Mouse (Mus musculus): ENCODE measurements at regions not wholly inside any gene's neighbourhood (a gene's known extent, or its start where the extent isn't known, plus 50 kb on each side); places are given as distances from the start of the nearest gene placed in this dataset.

- Histone ChIP-seq H3K27ac (no peak overlapping the region; the same call in 1 of the 2 replicates), H3K4me2 (replicated peaks) (peak overlapping the region; percentile 55), H3K36me3 (no peaks in the 10 kb centered on the region), H3K9ac (replicated peaks) (peak overlapping the region; percentile 48; the same call in 1 of the 2 replicates), H3K27me3 (peaks cover 18% of the 10 kb centered on the region), H3K4me3 (replicated peaks) (peak overlapping the region; percentile 27), H3K9me3 (no peaks in the 10 kb centered on the region), H3K4me1 (replicated peaks) (peaks cover 13% of the 10 kb centered on the region)
- WGBS: 23% methylated on average over 7 of the region's 7 CpGs
- ATAC-seq: no peak
These were observed 204.8 kb upstream of the Isl1 start for GRCm38 (mm10) chr13:116514256-116514639.

- ATAC-seq: no peak
- Histone ChIP-seq H3K27ac (no peak overlapping the region), H3K4me3 (replicated peaks) (no peak overlapping the region), H3K27me3 (peaks cover 9% of the 10 kb centered on the region; the same call in 1 of the 2 replicates), H3K36me3 (no peaks in the 10 kb centered on the region), H3K4me2 (replicated peaks) (no peak overlapping the region), H3K9ac (replicated peaks) (no peak overlapping the region), H3K4me1 (replicated peaks) (peaks cover 13% of the 10 kb centered on the region), H3K9me3 (no peaks in the 10 kb centered on the region)
- WGBS: 76% methylated on average over 4 of the region's 4 CpGs
These were observed 202.9 kb upstream of the Isl1 start for GRCm38 (mm10) chr13:116512398-116512797.

GRCm38 (mm10) chr13:116508213-116508811 lies 198.8 kb upstream of the Isl1 start:
- ATAC-seq: no peak
- Histone ChIP-seq H3K4me3 (replicated peaks) (no peak overlapping the region), H3K36me3 (no peaks in the 10 kb centered on the region), H3K4me2 (replicated peaks) (no peak overlapping the region), H3K9ac (replicated peaks) (no peak overlapping the region), H3K27ac (no peak overlapping the region), H3K9me3 (no peaks in the 10 kb centered on the region), H3K27me3 (peaks cover 12% of the 10 kb centered on the region; the same call in 1 of the 2 replicates), H3K4me1 (replicated peaks) (no peaks in the 10 kb centered on the region)
- 94% methylated on average over 7 of the region's 7 CpGs for WGBS

GRCm38 (mm10) chr13:116497659-116498414 lies 188.3 kb upstream of the Isl1 start:
- H3K9ac ChIP-seq (replicated peaks): no peak overlapping the region
- no peak overlapping the region for H3K4me3 ChIP-seq (replicated peaks)
- H3K27ac ChIP-seq: no peak overlapping the region
- H3K4me2 ChIP-seq (replicated peaks): peak overlapping the region; percentile 23; the same call in 1 of the 2 replicates
- H3K4me1 ChIP-seq (replicated peaks): peaks cover 13% of the 10 kb centered on the region
- no peaks in the 10 kb centered on the region for H3K9me3 ChIP-seq
- ATAC-seq: peak; percentile 88
- H3K36me3 ChIP-seq: no peaks in the 10 kb centered on the region
- no peaks in the 10 kb centered on the region for H3K27me3 ChIP-seq
- 35% methylated on average over 6 of the region's 6 CpGs for WGBS

DNA sequence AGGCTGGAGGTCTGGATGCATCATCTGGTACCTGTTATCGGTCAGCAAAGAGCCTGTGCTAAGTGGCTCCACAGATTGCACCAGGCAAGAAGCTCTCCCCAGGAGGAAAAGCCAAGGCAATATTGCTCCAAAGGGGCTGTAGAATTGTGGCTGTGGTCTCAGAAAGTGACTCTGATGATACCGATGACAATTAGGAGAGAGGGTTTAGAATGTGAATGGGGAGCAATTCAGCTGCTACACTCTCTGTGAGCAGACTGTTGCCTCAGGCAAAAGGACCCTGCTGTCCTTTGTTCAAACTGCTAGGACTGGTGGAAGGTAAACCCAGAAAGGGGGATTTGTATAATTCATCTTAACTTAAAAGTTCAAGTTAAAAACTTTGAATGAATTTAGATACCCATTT lies 186.2 kb upstream of the Isl1 start:
- Histone ChIP-seq H3K4me3 (replicated peaks) (no peak overlapping the region), H3K4me2 (replicated peaks) (no peak overlapping the region), H3K9me3 (no peaks in the 10 kb centered on the region), H3K27ac (no peak overlapping the region), H3K27me3 (no peaks in the 10 kb centered on the region), H3K4me1 (replicated peaks) (peaks cover 13% of the 10 kb centered on the region), H3K36me3 (no peaks in the 10 kb centered on the region), H3K9ac (replicated peaks) (no peak overlapping the region)
- WGBS: 17% methylated on average over 2 of the region's 2 CpGs
- ATAC-seq: no peak

DNA sequence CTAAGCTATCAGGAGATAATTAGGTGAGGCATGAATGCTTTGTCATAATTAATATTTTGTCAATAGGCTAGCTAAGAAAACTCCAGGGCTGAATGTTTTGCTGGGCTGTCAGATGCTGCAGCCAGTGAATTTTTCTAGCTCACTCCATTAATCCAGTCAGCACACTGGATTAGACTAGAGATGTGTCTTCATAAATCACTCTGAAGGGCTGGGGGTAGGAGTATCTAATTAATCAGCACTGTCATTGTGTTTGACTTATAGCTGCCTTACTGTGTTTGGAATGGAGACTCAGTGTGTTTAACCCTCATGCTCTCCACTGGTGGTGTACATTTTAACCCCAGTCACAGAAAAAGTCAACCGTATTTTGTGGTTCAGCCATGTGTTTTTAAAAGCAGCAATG lies 179.9 kb upstream of the Isl1 start:
- Histone ChIP-seq H3K4me3 (replicated peaks) (no peak overlapping the region), H3K9me3 (no peaks in the 10 kb centered on the region), H3K4me1 (replicated peaks) (no peaks in the 10 kb centered on the region), H3K9ac (replicated peaks) (no peak overlapping the region), H3K27me3 (no peaks in the 10 kb centered on the region), H3K27ac (no peak overlapping the region), H3K4me2 (replicated peaks) (no peak overlapping the region), H3K36me3 (no peaks in the 10 kb centered on the region)
- WGBS: 69% methylated on average over 1 of the region's 1 CpGs
- ATAC-seq: no peak

DNA sequence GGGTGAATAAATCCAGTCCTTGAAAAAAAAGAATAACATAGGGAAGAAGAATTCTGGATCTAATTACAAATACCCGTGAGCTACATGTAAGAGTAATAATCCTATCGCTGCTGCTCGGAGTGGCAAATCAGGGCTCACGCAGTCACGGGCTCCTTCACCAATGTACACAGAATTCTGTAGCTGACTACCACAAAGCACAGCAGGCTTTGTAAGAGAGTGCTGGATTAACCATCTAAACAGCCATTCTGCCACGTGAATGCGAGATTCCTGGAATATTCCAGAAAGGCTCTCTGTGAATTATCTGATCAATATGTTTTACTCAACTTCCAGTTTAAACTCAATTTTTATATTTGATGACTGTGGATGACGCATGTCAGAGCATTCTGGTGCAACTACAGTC lies 165.1 kb upstream of the Isl1 start:
- H3K9ac ChIP-seq (replicated peaks): no peak overlapping the region
- no peak for ATAC-seq
- H3K27ac ChIP-seq: no peak overlapping the region
- H3K4me2 ChIP-seq (replicated peaks): no peak overlapping the region
- no peaks in the 10 kb centered on the region for H3K9me3 ChIP-seq
- WGBS: 68% methylated on average over 8 of the region's 8 CpGs
- H3K4me3 ChIP-seq (replicated peaks): no peak overlapping the region
- no peaks in the 10 kb centered on the region for H3K36me3 ChIP-seq
- H3K27me3 ChIP-seq: no peaks in the 10 kb centered on the region
- no peaks in the 10 kb centered on the region for H3K4me1 ChIP-seq (replicated peaks)

GRCm38 (mm10) chr13:116461757-116462156 lies 152.3 kb upstream of the Isl1 start:
- Histone ChIP-seq H3K9me3 (no peaks in the 10 kb centered on the region), H3K4me1 (replicated peaks) (no peaks in the 10 kb centered on the region), H3K27ac (no peak overlapping the region), H3K4me2 (replicated peaks) (no peak overlapping the region), H3K9ac (replicated peaks) (no peak overlapping the region), H3K4me3 (replicated peaks) (no peak overlapping the region), H3K27me3 (no peaks in the 10 kb centered on the region), H3K36me3 (no peaks in the 10 kb centered on the region)
- WGBS: 66% methylated on average over 6 of the region's 6 CpGs
- no peak for ATAC-seq

DNA sequence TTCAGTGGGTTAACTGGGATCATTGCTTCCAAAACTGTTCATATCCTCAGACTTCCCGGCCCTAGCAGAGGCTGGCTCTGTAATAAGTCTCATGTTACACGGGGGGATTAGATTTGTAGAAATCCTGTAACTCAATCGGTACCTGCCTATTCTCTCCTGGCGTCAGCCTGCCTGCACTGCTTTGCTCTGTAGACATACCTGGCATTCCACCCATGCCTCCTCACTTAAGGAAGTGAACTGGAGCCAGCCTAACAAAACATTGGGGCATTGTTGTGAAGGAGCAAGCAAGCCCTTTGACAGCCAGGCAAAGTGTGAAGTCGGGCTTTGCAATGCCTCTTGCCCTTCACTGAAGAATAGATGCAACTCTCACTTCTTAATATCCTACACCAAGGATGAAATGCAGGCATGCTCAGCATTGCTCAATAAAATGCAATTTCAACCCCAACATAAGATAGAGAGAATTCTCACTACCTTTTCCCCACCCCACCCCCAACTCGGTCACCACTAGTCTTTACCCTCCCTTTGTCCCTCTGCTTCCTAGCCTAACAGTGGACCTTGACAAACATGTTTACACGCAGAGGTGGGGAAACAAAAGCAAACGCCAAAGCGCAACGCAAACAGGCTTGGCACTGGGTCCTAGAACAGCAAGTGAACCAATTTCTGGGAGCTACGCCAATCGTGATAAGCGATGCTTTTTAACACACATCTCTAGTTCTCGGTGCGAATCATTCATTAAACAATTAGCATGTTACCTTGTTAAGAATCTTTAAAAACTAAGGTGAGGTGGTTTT lies 133.9 kb upstream of the Isl1 start:
- Histone ChIP-seq H3K4me3 (replicated peaks) (no peak overlapping the region), H3K9ac (replicated peaks) (no peak overlapping the region), H3K4me1 (replicated peaks) (no peaks in the 10 kb centered on the region), H3K27ac (no peak overlapping the region), H3K36me3 (no peaks in the 10 kb centered on the region), H3K9me3 (no peaks in the 10 kb centered on the region), H3K4me2 (replicated peaks) (no peak overlapping the region), H3K27me3 (no peaks in the 10 kb centered on the region)
- no peak for ATAC-seq
- WGBS: 44% methylated on average over 15 of the region's 15 CpGs

GRCm38 (mm10) chr13:116417768-116418167 lies 108.3 kb upstream of the Isl1 start:
- H3K36me3 ChIP-seq: no peaks in the 10 kb centered on the region
- H3K9me3 ChIP-seq: no peaks in the 10 kb centered on the region
- no peak overlapping the region for H3K27ac ChIP-seq
- H3K4me1 ChIP-seq (replicated peaks): 0 out of 2 replicates have a peak, but pooled peaks cover 4% of the 10 kb centered on the region
- ATAC-seq: no peak
- H3K4me2 ChIP-seq (replicated peaks): no peak overlapping the region
- no peaks in the 10 kb centered on the region for H3K27me3 ChIP-seq
- no peak overlapping the region for H3K4me3 ChIP-seq (replicated peaks)
- WGBS: 69% methylated on average over 3 of the region's 3 CpGs
- no peak overlapping the region for H3K9ac ChIP-seq (replicated peaks)

GRCm38 (mm10) chr13:116414473-116414872 lies 105.0 kb upstream of the Isl1 start:
- Histone ChIP-seq H3K4me1 (replicated peaks) (0 out of 2 replicates have a peak, but pooled peaks cover 4% of the 10 kb centered on the region), H3K27ac (no peak overlapping the region), H3K9me3 (no peaks in the 10 kb centered on the region), H3K4me2 (replicated peaks) (no peak overlapping the region), H3K36me3 (no peaks in the 10 kb centered on the region), H3K4me3 (replicated peaks) (no peak overlapping the region), H3K9ac (replicated peaks) (no peak overlapping the region), H3K27me3 (no peaks in the 10 kb centered on the region)
- 64% methylated on average over 7 of the region's 7 CpGs for WGBS
- 0 out of 2 replicates have a peak, but pooled peaks have one; percentile 27 for ATAC-seq

DNA sequence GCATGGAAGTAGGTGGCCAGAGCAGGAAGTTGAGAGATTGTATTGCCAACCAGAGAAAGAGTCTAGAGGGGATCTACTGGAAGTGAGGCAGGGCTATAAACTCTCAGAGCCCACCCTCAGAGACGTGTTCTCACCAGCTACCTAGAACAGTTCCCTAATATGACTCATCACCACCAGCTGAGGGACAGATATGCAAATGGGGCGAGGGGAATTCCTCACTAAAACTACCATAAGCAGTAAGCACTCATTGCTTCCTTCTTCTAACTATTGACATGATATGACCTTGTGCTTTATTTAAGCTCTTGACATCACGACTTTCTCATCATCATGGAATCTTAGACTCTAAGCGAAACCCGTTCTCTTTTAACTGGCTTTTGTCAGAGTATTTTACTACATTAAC lies 101.2 kb upstream of the Isl1 start:
- 0 out of 2 replicates have a peak, but pooled peaks cover 4% of the 10 kb centered on the region for H3K4me1 ChIP-seq (replicated peaks)
- no peak overlapping the region for H3K4me2 ChIP-seq (replicated peaks)
- no peaks in the 10 kb centered on the region for H3K9me3 ChIP-seq
- H3K4me3 ChIP-seq (replicated peaks): no peak overlapping the region
- H3K27me3 ChIP-seq: no peaks in the 10 kb centered on the region
- ATAC-seq: no peak
- no peak overlapping the region for H3K27ac ChIP-seq
- no peak overlapping the region for H3K9ac ChIP-seq (replicated peaks)
- no peaks in the 10 kb centered on the region for H3K36me3 ChIP-seq
- 84% methylated on average over 5 of the region's 5 CpGs for WGBS
